In the genomic region with DNA sequence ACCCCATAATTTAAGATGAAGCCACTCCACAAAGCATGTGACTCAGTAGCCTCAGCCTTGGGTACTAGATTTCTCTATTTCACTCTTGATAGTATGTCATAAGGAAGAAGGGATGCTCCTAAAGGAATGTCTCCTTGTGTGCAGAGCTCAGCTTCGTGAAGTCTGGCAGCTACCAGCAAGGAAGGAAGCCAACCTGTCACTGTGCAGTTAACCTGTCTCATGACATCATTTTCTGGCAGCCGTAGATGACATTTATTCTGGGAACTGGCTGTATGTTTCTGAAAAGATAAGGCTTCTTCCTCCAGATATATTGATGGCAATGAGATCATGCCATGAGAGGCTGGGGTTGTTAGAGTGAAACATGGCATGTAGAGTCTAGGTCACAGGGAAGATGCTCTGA, we compare ENCODE assay signal across 21 mouse cellular contexts.
DNase-seq lines count a peak whose midpoint lies in the region; ATAC-seq and TF ChIP-seq lines count a peak whose summit lies in the region.
"Had no signal": no experiment of that assay in that cellular context is flagged by ENCODE, and none has a peak within 500 bp of the region (broad histone marks: within the 10 kb centered on the region; RNA-seq: fewer than 3 reads in every experiment).

No protein-coding gene starts in this region.

- no peaks in the 10 kb centered on the region for H3K9me3 ChIP-seq in forebrain, postnatal 0 days (ENCODE audit: low read length)
- no peaks in the 10 kb centered on the region for H3K9me3 ChIP-seq in forebrain, embryonic 11.5 days (ENCODE audit: control insufficient read depth, low read length)
- H3K9me3 ChIP-seq: embryonic facial prominence, embryonic 15.5 days; forebrain, embryonic 10.5 days; heart, embryonic 12.5 days; hindbrain, embryonic 10.5 days had no signal

- no peak for TF ChIP-seq CTCF in forebrain, postnatal 0 days (IDR thresholded peaks at IDR 0.05; ENCODE audit: low read depth)

- H3K27me3 ChIP-seq in forebrain, postnatal 0 days (ENCODE audit: insufficient read depth, low read length): no peaks in the 10 kb centered on the region
- H3K27me3 ChIP-seq in forebrain, embryonic 11.5 days (ENCODE audit: control insufficient read depth, insufficient read depth, low read length): no peaks in the 10 kb centered on the region
- H3K27me3 ChIP-seq: embryonic facial prominence, embryonic 15.5 days; heart, embryonic 12.5 days; hindbrain, embryonic 15.5 days had no signal

- H3K36me3 ChIP-seq in forebrain, postnatal 0 days (ENCODE audit: insufficient read depth): no peaks in the 10 kb centered on the region
- no peaks in the 10 kb centered on the region for H3K36me3 ChIP-seq in forebrain, embryonic 11.5 days (ENCODE audit: control insufficient read depth, insufficient read depth, low read length)
- H3K36me3 ChIP-seq: embryonic facial prominence, embryonic 15.5 days; forebrain, embryonic 10.5 days; heart, embryonic 12.5 days; hindbrain, embryonic 10.5 days; hindbrain, embryonic 15.5 days had no signal

- H3K27ac ChIP-seq in forebrain, postnatal 0 days (ENCODE audit: low read depth, low read length): no peak overlapping the region
- H3K27ac ChIP-seq in forebrain, embryonic 11.5 days (ENCODE audit: low read depth, low read length): no peak overlapping the region
- H3K27ac ChIP-seq: embryonic facial prominence, embryonic 15.5 days; forebrain, embryonic 10.5 days; gastrocnemius, adult 2 months; hindbrain, embryonic 10.5 days; hindbrain, embryonic 15.5 days had no signal

- no peaks in the 10 kb centered on the region for H3K4me1 ChIP-seq in forebrain, postnatal 0 days (ENCODE audit: insufficient read depth)
- no peaks in the 10 kb centered on the region for H3K4me1 ChIP-seq in forebrain, embryonic 11.5 days (replicated peaks; ENCODE audit: control insufficient read depth, insufficient read depth, low read length)
- H3K4me1 ChIP-seq: embryonic facial prominence, embryonic 15.5 days; forebrain, embryonic 10.5 days; heart, embryonic 12.5 days; hindbrain, embryonic 10.5 days; hindbrain, embryonic 15.5 days had no signal

- H3K9ac ChIP-seq in forebrain, postnatal 0 days: no peak overlapping the region
- no peak overlapping the region for H3K9ac ChIP-seq in forebrain, embryonic 11.5 days (ENCODE audit: low read length)
- H3K9ac ChIP-seq: embryonic facial prominence, embryonic 15.5 days; heart, embryonic 12.5 days; hindbrain, embryonic 15.5 days had no signal

- 78% methylated on average over 2 of the region's 2 CpGs for WGBS in forebrain, postnatal 0 days
- WGBS in forebrain, embryonic 11.5 days: 93% methylated on average over 2 of the region's 2 CpGs

- 0 out of 2 replicates have a peak, but pooled peaks have one; percentile 40 for ATAC-seq in forebrain, postnatal 0 days
- ATAC-seq in forebrain, embryonic 11.5 days (replicated peaks; ENCODE audit: low FRiP score): no peak
- ATAC-seq: inflammation-experienced regulatory T-cells, adult 6 months; intestine, postnatal 0 days had no signal

- H3K4me3 ChIP-seq in forebrain, postnatal 0 days (ENCODE audit: low read depth, low read length): no peak overlapping the region
- no peak overlapping the region for H3K4me3 ChIP-seq in forebrain, embryonic 11.5 days (ENCODE audit: low read depth, low read length)
- H3K4me3 ChIP-seq: embryonic facial prominence, embryonic 15.5 days; erythroblast, embryonic 14.5 days; forebrain, embryonic 10.5 days; gastrocnemius, adult 2 months; heart, embryonic 12.5 days; hindbrain, embryonic 10.5 days; hindbrain, embryonic 15.5 days had no signal

- peak; percentile 19 to 43 for DNase-seq in cerebellum, postnatal 25 days
- DNase-seq in cerebellum, adult 9-10 months: no peak
- peak; percentile 9 for DNase-seq in forebrain, postnatal 0 days
- DNase-seq in forebrain, embryonic 11.5 days (ENCODE audit: low spot score): no peak
- peak; percentile 21 for DNase-seq in brain, adult 2 months (ENCODE audit: low read depth, low spot score)
- DNase-seq in telencephalon, adult 2 months (ENCODE audit: low read depth, low spot score): peak; percentile 5
- DNase-seq: adrenal gland, adult 2 months; adrenal gland, postnatal 25 days; cerebellum, adult 11 months; embryo, embryonic 11 days; gastrocnemius, adult 2 months; gastrocnemius, postnatal 25 days; kidney, adult 9 months had no signal

- no peak overlapping the region for H3K4me2 ChIP-seq in forebrain, postnatal 0 days (ENCODE audit: low read depth)
- no peak overlapping the region for H3K4me2 ChIP-seq in forebrain, embryonic 11.5 days (ENCODE audit: low read depth, low read length, severe bottlenecking)
- H3K4me2 ChIP-seq: embryonic facial prominence, embryonic 15.5 days; heart, embryonic 12.5 days; hindbrain, embryonic 15.5 days had no signal

Comparison
In these comparisons a context has a peak if more than half of its experiments do, and no peak if none do; other contexts are left out.
1. DNase-seq: peak in cerebellum, postnatal 25 days (2 of 2), forebrain, postnatal 0 days (single experiment), brain, adult 2 months (single experiment) and telencephalon, adult 2 months (single experiment); none in cerebellum, adult 9-10 months (single experiment) and forebrain, embryonic 11.5 days (single experiment).